Mouse (Mus musculus) urinary bladder, adult 2 months (tissue): Measurements from ENCODE around the gene Prtg. TPM values are rescaled to one million over a fixed set of nuclear protein-coding genes. Genes with fewer than 3 reads are reported as not detected.

Experiments used
- DNase-seq: peaks from one replicate; pipeline ENCODE4 v3.0.0; 2022; ENCODE audit warnings: low spot score
- polyA plus RNA-seq: library from polyadenylated mRNA; depleted of rRNA; stranded (reverse); fragments of >200 nt; gene quantifications from 2 replicates; pipeline ENCODE4 v1.2.3, GENCODE M21; 2012

Gene Prtg
- polyA plus RNA-seq, 1 experiment = 0.10 TPM

DNA sequence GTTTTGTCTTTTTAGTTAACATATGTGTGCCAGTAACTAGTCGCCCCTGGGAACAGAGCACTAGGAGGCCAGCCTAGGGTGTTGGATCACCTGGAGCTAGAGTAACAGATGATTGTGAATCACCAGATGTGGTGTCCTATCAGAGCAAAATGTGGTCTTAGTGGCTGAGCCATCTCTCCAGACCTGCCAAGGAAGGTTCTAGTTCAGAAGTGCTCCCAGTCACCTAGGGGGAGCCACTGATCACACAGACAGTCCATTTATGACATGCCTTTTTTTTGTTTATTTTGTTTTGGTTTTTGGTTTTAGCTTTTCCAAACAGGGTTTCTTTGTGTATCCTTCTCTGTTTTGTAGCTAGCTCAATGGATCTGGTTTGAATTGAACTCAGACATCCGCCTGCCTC is 104.7 kb downstream of the Prtg start:
- DNase-seq = no peak

DNA sequence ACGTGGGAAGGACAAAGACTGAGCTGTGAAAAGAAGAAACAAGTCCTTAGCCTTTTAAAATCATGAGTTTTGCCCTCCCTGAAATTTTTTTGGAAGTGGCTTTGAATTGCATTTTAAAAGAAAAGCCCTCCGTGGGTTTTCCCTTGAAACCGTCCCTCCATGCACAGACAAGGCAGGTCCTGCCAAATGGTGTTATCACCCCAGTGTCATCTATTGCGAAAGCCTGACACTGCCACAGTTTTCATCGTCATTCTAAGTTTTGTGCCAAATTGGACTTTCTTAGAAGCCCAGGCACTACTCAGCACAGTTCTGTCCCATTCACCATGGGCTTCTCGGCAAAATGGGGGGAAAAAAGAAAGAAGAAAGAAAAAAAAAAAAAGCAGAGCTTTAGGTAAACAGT is 106.9 kb downstream of the Prtg start:
- DNase-seq = no peak

DNA sequence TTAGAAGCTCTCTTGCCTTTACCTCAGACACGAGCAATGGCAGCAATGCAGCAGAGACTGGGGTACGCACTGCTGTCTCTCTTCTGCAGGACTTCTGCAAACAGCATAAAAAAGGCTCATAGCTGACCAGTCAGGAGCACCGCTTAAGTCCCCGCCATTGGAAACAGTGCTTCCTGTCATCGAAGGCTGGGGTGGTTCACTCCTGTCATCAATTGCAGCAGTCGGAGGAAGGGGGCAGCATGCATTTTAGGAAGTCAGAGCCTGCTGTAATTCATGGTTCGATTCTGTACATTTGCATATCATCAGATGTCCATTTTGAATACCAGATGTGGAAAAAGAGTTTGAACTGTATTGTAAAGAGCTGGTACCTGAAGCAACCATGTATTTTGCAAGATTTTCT is 109.1 kb downstream of the Prtg start:
- no peak for DNase-seq

DNA sequence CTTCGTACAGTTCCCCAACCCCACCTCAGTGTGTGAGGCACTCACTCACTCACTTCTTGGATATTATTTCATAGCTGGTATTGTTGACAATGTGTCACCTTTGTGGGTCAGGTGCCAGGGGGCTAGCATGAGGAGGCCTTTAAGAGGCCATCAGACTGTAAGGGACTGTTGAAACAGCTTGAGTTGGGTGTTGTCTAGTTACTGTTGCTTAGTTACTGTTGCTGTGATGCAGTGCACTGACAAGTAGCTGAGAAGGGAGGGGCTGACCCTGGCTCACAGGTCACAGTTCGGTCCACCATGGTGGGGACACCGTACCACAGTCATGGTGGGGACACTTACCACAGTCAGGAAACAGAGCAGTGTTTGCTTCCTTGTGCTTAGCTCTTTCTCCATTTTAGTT is 116.4 kb downstream of the Prtg start:
- no peak for DNase-seq

DNA sequence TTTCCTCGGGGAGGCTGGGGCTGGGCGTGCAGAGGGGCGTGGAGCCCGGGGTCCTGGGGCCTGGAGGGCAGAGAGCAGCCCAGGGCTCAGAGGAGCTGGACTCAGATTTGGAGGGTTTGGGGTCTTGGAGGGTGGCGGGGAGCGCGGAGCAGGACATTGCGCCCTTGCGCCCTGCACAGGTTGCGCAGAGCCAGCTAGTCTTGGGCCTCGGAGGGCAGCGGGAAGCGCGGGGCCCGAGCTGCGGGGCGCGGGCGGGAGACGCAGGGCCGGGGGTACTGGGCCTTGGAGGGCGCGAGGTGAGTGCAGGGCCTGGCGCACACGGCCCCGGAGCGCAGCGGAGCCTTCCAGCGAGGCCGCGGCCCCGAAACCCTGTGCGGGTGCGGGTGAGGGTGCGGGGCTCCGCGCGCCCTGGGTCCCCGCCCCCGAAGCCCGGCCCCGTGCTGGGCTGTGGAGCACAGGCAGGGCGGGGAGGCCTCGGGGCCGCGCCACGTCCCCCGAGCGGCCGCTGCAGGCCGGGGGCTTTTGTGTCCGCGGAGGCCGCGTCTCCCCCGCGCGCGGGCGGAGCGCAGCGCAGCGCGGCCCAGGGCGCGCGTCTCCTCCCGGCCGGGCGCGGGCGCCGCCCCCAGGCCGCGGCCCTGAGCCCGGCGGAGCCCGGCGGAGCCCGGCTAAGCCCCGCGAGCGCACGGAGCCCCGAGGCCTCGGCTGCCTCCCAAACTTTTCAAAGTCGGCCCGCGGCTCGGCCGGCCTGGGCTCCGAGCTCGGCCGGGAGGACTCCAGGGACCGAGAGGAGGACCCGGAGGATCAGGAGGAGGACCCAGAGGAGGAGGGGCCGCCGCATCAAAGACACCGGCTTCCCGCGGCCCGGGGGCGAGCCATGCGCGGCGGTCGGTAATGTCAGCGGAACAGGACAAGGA is 118.6 kb downstream of the Prtg start, which contains the start of gene Pygo1:
Gene Pygo1, plus strand, starts transcription at position 625 of the 914 bp plus-strand sequence.
- DNase-seq = peak; percentile 30

DNA sequence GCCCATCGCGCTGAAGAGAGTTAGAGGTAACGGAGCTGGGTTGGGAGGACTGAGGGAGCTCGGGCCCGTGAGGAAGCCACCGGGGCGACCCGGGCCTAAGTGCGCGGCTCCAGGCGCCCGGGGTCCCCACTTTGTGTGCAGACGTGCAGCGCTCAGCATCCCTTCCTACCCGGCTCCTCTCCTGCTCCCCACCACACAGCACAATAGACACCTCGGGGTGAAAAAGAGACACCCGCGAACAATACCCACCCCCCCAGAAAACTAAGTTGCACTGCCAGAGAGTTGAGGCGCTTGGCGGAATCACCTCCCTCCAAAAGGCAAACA is 119.2 kb downstream of the Prtg start:
- DNase-seq = no peak

DNA sequence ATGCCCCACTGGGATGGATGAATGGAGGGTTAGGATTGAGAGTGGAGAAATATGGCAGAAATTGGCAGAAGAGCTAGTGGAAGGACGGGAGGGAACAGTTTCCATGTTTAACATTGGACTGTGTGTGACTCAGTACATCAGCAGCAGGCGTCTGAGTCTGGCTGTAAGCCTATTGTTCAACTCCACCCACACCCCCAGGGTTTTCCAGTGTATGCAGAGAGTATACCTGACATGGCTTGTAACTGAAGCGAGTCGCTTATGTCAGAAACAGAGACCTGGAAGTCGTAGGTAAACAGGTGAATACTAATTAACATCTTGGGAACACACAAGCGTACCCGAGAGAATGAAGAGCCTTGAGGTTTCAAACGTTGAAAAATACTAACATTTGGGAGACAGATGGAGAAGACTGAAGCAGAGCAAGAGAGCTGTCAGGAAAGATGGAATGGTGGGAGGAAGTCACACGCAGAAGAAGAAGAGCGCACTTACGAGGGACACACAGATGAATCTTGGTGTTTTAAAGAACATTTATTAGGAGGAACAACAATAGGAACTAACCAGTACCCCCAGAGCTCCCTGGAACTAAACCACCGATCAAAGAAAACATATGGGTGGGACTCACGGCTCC is 124.6 kb downstream of the Prtg start:
- no peak for DNase-seq

DNA sequence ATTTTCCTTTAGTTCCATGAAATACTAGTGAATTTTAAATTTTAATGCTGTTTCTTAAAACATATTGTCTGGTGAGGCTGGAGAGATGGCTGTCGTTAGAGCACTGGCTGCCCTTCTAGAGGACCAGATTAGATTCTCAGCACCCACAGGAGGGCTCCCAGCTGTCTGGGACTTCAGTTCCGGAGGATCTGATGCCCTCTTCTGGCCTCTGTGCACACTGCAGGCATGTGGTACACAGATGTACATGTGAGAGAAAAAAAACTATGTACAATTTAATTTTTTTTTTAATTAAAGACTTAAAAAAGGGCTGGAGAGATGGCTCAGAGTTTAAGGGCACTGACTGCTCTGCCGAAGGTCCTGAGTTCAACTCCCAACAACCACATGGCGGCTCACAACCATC is 128.6 kb downstream of the Prtg start:
- no peak for DNase-seq

DNA sequence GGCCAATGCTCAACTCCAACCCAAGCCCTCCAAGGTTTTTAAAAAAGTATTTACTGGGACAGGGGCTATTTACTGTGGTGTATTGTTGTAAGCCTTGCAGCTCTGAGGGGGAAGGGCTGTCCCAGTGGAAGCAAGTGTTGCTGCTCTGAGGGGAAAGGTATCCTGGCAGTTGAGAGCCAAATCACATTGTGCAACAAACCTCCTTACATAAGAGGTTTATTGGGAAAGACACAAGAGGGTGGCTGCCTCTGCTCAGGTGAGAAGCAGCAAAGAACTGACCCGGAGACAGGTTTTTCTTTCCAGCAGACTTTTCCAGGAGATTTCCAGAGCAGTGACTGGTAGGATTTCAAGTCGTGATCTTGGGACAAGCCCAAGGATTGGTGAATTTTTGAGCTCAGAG is 129.6 kb downstream of the Prtg start:
- no peak for DNase-seq

DNA sequence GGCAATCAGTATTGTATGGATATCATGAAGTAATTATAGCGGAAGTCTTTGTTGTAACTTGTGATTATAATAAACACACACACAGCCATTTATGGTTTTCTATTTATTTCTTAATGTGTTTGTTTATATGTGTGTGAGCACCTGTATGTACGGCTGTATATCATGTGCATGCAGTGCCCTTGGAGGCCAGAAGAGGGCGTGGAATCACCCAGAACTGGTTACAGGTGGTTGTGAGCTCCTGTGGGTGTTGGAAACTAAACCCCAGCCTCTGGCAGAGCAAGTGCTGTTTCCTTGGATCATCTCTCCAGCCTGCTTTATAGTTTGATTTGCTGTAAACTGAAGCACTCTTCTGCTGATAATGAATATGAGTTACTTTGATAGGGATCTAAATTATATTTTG is 136.8 kb downstream of the Prtg start:
- no peak for DNase-seq

DNA sequence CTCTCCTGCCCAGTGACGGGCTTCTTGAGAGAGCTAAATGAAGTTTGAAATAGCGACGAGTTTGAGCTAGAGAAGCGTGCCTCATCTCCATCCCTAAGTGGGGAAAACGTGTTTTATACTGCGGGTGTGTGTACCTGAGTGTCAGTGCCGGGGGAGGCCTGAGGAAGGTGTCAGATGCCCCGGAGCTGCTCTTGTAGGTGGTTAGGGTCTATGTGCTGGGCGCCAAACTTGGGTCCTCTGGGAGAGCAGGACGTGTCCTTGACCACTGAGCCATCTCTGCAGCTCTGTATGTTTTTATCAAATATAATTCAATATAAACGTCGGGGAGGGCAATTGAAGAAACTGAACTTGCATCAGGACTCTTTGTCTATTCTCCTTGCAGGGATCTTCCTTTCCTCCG is 137.6 kb downstream of the Prtg start:
- DNase-seq = no peak

DNA sequence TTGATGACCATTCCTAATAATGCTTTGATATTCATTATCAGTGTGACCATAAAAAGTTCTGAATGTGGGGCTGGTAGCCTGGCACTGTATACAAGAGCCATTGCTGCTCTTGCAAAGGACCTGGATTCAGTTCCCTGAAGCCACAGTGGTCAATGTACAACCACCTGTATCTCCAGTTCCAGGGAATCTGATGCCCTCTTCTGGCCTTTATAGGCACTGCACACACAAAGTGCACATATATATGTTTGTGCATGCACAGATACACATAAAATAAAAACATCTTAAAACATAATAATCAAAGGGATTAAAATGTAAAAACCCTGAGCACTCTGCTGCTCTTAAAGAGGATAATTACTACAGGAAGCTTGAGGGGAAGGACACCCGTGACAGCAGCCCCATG is 140.3 kb downstream of the Prtg start:
- no peak for DNase-seq

DNA sequence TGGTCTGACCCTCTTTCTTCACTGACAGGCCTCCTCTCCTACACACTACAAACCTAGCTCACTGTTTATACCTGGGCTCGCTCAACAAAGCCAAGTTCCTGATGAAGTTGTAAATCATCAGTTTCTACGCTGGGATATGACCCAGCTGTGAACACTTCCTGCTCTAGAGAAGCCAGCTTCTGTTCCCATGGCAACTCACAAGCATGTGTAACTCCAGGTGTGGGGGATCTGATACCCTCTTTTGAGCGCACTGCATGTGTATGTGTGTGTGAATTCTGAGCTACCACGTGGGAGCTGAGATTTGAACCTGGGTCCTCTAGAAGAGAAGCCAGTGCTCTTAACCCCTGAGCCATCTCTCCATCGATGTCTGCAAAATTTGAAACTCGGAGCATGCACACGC is 142.9 kb downstream of the Prtg start:
- DNase-seq = no peak

DNA sequence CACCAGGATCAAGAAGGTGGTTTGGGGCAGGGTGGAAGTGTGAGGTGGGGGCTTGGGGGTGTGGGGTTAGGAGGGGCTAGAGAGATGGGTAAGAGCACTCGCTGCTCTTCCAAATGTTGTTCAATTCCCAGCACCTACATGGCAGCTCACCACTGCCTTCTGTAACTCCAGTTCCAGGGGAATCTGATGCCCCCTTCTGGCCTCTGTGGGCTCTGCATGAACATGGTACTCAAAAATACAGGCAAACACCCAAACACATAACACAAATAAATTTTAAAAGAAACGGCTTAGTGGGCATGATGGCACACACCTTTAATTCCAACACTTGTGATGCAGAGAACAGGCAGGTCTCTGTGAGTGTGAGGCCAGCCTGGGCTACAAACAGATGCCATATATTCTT is 148.1 kb downstream of the Prtg start:
- no peak for DNase-seq

DNA sequence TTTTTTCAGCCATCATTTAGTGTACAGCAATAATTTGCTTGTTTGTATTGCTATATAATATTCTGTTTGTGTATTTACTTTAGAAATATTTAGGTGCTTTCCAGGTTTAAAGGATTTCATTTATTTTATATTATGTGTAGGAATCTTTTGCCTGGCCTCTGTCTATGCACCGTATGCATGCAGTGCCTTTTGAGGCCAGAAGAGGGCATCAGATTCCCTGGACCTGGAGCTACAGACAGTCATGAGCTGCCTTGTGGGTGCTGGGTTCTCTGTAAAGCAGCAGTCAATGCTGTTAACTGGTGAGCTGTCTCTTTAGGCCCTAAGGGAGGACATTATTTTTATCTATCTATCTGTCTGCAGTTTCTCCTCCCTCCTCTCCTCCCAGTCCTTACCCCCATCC is 148.9 kb downstream of the Prtg start:
- DNase-seq = no peak

DNA sequence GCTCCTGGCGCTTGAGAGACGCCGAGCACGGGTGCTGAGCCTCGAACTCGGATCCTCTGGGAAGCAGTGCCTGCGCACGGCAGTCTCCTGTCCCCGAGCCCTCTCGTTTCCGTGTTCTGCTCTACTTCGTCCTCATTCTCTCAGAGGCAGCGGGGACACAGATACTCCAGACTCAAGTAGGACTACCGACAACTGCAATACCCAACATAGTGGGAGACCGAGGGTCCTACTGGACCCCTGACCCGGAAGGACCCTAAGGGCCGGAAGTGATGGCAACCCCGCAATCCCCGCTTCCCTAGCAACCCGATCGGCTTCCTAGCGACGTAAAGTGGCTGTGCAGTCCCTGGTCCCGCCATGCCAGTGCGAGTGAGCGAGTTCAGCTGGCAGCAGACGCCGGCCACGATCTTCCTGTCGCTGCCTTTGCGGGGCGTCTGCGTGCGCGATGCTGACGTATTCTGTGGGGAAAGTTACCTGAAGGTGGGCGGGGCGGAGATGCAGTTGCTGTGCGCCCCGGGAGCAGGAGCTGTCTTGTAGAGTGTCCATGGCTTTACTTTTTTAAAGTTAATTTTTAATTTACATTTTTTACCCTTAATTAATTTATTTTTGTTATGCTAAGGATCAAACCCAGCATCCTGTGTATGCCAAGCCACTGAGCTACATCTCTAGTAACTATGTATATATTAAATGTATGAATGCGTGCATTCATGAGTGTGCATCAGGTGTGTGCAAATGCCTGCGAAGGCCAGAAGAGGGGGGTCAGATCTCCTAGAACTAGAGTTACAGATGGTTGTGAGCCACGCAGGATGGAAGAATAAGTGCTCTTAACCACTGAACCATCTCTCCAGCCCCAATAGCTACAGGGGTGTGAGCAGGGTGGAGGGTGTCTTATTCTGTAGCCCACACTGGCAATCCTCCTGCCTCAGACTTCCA is 152.1 kb downstream of the Prtg start, which contains the start of the genes Dyx1c1 and Gm44503:
Gene Dyx1c1, plus strand, starts transcription at position 265 of the 930 bp plus-strand sequence.
Gene Gm44503, plus strand, starts transcription at position 332 of the 930 bp plus-strand sequence.
- peak; percentile 47 for DNase-seq

DNA sequence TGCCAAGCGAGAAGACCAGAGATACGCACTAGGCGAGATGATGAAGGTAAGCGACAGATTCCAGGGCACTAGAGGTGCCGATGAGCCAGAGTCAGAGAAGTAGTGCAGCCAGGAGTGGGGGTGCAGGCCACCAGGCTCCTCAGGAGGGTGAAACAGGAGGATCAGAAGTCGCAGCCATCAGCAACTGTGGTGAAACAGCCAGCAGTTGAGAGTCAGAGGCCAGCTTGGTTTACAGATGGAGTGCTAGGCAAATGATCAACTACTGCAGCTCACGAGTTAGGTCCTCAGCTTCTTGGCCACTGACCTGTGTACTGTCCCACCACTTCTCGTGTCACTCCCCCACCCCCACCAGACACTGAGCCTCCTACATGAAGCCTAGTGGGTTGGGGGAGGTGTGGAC is 154.7 kb downstream of the Prtg start:
- no peak for DNase-seq

DNA sequence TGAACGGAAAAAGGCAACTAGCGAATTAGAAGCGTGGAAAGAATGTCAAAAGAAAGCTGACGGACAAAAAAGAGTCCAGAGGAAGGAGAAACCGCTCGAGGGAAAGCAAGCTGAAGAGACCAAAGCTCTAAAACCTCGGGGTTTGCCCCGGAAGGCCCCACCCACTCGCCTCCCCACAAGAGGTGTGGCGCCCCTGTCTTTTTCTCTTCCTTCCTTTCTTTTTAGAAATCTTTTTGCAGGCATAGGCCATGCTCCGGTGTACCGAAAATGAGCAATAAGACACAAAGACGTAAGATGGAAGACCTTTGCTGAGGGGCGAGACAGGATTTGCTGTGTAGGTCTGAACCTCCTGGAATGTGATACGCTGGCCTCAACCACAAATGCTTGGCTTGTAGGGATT is 155.3 kb downstream of the Prtg start:
- no peak for DNase-seq
